Mouse (Mus musculus) liver, embryonic 11.5 days (tissue): ENCODE measurements around the gene Slc35a3. TPM values are rescaled to one million over a fixed set of nuclear protein-coding genes. Genes with fewer than 3 reads are reported as not detected.
A peak's percentile ranks its signal among the peaks of the same experiment; 100 is the strongest.

Experiments used
- ATAC-seq: fragments of 200-750 bp; cut with Nextera tagmentation; replicated peaks from 2 replicates; pipeline ENCODE4 v1.8.0; 2017; ENCODE audit warnings: moderate number of reproducible peaks, mild to moderate bottlenecking, moderate TSS enrichment, moderate library complexity; ENCODE audit not compliant: low FRiP score
- DNase-seq: peaks from one replicate; pipeline ENCODE4 v3.0.0-alpha.2; 2017; ENCODE audit warnings: low spot score
- H3K27ac ChIP-seq: fragments of 300-500 bp; sonication (generic); 2 replicates; pipeline ENCODE4 v1.5.1; 2014; ENCODE audit warnings: mild to moderate bottlenecking, low read depth, low read length, control low read depth
- H3K27me3 ChIP-seq: fragments of 300-500 bp; sonication (generic); replicated peaks from 2 replicates; pipeline ENCODE4 v1.6.1; 2014; ENCODE audit warnings: low read length, mixed read lengths; ENCODE audit not compliant: control insufficient read depth, insufficient read depth
- H3K36me3 ChIP-seq: fragments of 300-500 bp; sonication (generic); 2 replicates; pipeline ENCODE4 v1.6.1; 2014; ENCODE audit warnings: mild to moderate bottlenecking, low read length, moderate library complexity, mixed read lengths; ENCODE audit not compliant: control insufficient read depth, insufficient read depth
- H3K4me1 ChIP-seq: fragments of 300-500 bp; sonication (generic); replicated peaks from 2 replicates; pipeline ENCODE4 v1.6.1; 2014; ENCODE audit warnings: low read length, mixed read lengths; ENCODE audit not compliant: control insufficient read depth, insufficient read depth
- H3K4me2 ChIP-seq: fragments of 300-500 bp; sonication (generic); 2 replicates; pipeline ENCODE4 v1.6.1; 2014; ENCODE audit warnings: mild to moderate bottlenecking, control low read depth, moderate library complexity
- H3K4me3 ChIP-seq: fragments of 300-500 bp; sonication (generic); 2 replicates; pipeline ENCODE4 v1.5.1; 2014; ENCODE audit warnings: low read depth, low read length, control low read depth
- H3K9ac ChIP-seq: fragments of 300-500 bp; sonication (generic); 2 replicates; pipeline ENCODE4 v1.6.1; 2014; ENCODE audit warnings: low read depth, low read length, control low read depth
- H3K9me3 ChIP-seq: fragments of 300-500 bp; sonication (generic); 2 replicates; pipeline ENCODE4 v1.6.1; 2016; ENCODE audit warnings: low read length, inconsistent platforms, mixed read lengths; ENCODE audit not compliant: control insufficient read depth
- WGBS: fragments of 180-500 bp; shearing (Covaris S2); extraction: QIAGEN DNeasy Blood & Tissue Kit; methylation state at CpG from one replicate; pipeline ENCODE4 v1.1.7; 2014; 5-methylcytosine and 5-hydroxymethylcytosine counted together
- polyA plus RNA-seq: library from polyadenylated mRNA; unstranded; fragments of >200 nt; fragmentation: Nextera tagmentation; extraction: Ambion mirVana; gene quantifications from 2 replicates; pipeline ENCODE4 v1.2.1, GENCODE M21; 2014

The Slc35a3 gene
- polyA plus RNA-seq, 1 experiment from 2014 or later = 20.0 TPM

DNA sequence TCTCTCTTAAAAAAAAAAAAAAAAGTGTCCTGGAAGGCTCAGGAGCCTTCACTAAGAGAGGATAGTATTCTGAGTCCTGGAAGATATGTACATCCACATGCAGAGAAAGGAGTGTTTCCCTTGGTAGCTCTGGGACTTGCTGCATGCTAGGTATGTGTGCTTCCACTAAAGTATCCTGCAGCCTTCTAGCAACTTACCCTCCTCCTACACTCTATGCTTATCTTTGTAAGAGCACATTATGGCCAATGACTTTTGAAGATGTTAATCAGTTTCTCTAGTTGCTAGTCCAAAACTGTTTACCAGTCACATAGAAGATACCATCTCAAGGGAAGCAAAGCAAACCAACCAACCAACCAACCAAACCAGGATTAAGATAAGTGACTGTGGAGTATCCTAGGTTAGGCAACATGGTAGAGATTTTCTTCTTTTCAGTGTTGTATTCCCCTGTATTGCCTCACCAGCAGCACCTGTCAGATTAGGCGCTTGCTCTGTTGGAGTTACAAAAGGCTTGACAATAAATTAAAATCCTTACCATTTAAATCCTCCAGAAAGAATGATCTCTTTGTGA lies 6.9 kb downstream of the Slc35a3 start:
- DNase-seq (no peak), ATAC-seq (peak; percentile 58)
- no peaks in the 10 kb centered on the region for H3K27me3 ChIP-seq
- H3K36me3 ChIP-seq = no peaks in the 10 kb centered on the region; the same call in none of the 2 replicates
- H3K9me3 ChIP-seq = no peaks in the 10 kb centered on the region
- H3K4me2 ChIP-seq = no peak overlapping the region
- no peak overlapping the region for H3K9ac ChIP-seq
- WGBS = 79% methylated on average over 1 of the region's 1 CpGs
- H3K4me1 ChIP-seq = peaks cover 4% of the 10 kb centered on the region
- H3K27ac ChIP-seq = no peak overlapping the region
- no peak overlapping the region for H3K4me3 ChIP-seq

DNA sequence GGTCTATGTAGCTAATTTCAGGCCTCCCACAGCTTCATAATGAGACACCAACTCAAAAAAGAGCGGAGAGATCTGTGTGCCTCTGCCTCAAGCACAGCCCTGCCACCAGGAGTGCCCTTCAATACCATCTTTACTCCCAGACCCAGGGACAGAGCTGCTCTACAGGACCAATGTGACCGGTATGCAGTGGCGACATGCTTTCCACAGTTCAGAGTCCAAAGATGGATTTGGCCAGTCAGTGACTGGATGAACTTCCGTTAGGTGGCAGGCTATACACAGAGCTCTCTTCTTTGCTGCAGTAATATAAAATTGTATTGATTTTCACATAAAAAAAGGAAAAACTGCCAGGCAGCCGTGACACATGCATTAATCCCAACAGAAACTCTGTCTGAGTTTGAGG lies 8.8 kb downstream of the Slc35a3 start:
- ATAC-seq = no peak
- H3K27me3 ChIP-seq = no peaks in the 10 kb centered on the region
- WGBS = 89% methylated on average over 5 of the region's 5 CpGs
- H3K4me3 ChIP-seq = no peak overlapping the region
- no peaks in the 10 kb centered on the region; the same call in none of the 2 replicates for H3K36me3 ChIP-seq
- no peak overlapping the region for H3K4me2 ChIP-seq
- peaks cover 3% of the 10 kb centered on the region; the same call in 1 of the 2 replicates for H3K4me1 ChIP-seq
- no peak overlapping the region for H3K27ac ChIP-seq
- H3K9ac ChIP-seq = no peak overlapping the region
- H3K9me3 ChIP-seq = no peaks in the 10 kb centered on the region
- no peak for DNase-seq

DNA sequence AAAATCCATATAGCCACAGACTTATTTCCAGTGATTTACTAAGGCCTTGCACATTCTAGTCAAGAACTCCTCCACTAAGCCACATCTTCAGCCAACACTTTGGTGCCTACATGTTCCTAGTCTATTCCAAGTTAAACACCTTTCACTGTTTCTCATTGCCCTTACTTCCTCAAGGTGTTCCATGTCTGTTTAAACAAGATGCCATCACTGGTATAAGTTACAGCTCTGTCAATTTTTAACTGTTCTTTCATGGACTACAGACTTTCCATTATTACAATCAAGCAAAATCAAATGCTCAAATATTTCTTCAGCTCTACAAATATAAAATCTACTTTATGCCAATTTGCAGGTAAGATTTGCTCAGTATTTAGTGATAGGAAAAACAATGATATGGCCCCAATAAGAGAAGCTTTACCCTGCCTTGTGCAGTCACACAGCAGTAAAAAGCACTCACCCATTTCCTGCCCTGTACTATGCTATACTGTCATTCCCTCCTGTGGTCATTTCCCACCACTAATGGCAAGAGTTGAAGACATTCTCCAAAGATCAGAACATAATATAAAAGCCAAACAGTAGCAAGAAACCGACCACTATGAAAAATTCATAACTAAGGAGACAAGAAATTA lies 9.9 kb downstream of the Slc35a3 start:
- H3K36me3 ChIP-seq = no peaks in the 10 kb centered on the region; the same call in none of the 2 replicates
- ATAC-seq (no peak), DNase-seq (no peak)
- H3K4me1 ChIP-seq = peaks cover 3% of the 10 kb centered on the region; the same call in 1 of the 2 replicates
- H3K27me3 ChIP-seq = no peaks in the 10 kb centered on the region
- H3K27ac ChIP-seq = no peak overlapping the region
- no peaks in the 10 kb centered on the region for H3K9me3 ChIP-seq
- no peak overlapping the region for H3K9ac ChIP-seq
- 76% methylated on average over 1 of the region's 1 CpGs for WGBS
- no peak overlapping the region for H3K4me2 ChIP-seq
- no peak overlapping the region for H3K4me3 ChIP-seq

DNA sequence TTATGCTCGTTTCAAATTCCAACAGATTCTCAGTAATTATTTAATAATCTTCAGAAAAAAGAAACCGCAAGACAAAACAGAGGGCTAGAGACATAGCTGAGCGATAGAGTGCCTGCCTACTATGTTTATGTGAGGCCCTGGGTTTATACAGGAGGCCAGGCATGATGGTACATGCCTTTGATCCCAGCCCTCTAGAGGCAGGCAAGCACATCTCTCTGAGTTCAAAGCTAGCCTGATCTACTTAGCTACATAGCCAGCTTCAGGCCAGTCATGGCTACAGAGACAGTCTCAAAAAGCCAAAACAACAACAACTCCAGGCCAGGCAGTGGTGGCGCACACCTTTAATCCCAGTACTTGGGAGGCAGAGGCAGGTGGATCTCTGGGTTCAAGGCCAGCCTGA lies 11.0 kb downstream of the Slc35a3 start:
- H3K36me3 ChIP-seq = no peaks in the 10 kb centered on the region; the same call in 1 of the 2 replicates
- H3K4me1 ChIP-seq = peaks cover 3% of the 10 kb centered on the region; the same call in 1 of the 2 replicates
- H3K4me2 ChIP-seq = no peak overlapping the region
- H3K9me3 ChIP-seq = no peaks in the 10 kb centered on the region
- ATAC-seq (no peak), DNase-seq (no peak)
- no peak overlapping the region for H3K9ac ChIP-seq
- no peak overlapping the region for H3K4me3 ChIP-seq
- H3K27ac ChIP-seq = no peak overlapping the region
- H3K27me3 ChIP-seq = no peaks in the 10 kb centered on the region
- WGBS = 89% methylated on average over 4 of the region's 4 CpGs

DNA sequence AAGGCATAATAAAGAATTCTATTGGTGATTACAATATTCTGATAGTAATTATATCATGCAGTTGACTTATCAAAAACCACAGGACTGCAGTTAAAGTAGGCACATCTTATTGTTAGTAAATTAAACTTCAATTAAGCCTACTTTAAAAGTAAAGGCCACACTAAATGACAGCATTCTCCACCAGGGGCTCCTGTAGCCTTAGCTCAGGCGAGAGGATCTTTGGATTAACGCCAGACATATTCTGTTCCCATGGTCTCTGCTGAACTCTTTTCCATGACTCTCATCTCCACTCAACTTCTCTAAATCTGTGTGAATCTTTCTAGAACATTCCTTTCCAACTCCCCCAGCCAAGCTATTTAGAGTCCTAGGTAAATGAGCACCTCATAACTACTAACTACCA lies 13.8 kb downstream of the Slc35a3 start:
- Histone ChIP-seq H3K9ac (no peak overlapping the region), H3K4me2 (no peak overlapping the region), H3K4me1 (peaks cover 18% of the 10 kb centered on the region), H3K27me3 (no peaks in the 10 kb centered on the region), H3K4me3 (no peak overlapping the region), H3K27ac (no peak overlapping the region), H3K9me3 (no peaks in the 10 kb centered on the region), H3K36me3 (no peaks in the 10 kb centered on the region; the same call in 1 of the 2 replicates)
- WGBS = 84% methylated on average over 2 of the region's 2 CpGs
- no peak for DNase-seq
- no peak for ATAC-seq

DNA sequence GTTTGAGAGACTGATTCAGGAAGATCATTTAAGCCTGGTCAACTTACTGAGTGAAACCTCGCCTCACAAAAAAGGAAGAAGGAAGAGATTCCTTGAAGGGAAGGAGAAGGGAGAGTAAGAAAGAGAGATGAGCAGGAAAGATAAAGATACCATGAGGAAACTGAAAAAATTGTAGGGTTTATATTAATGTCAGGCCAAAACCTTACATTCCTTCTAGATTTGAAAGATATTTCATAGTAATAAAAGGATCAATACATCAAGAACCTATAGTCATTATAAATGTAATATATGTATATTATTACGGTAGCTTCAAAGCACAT lies 17.0 kb downstream of the Slc35a3 start:
- Histone ChIP-seq H3K36me3 (no peaks in the 10 kb centered on the region; the same call in 1 of the 2 replicates), H3K4me2 (peak overlapping the region; percentile 37; the same call in 1 of the 2 replicates), H3K27ac (peak overlapping the region; percentile 65; the same call in 1 of the 2 replicates), H3K9ac (no peak overlapping the region; the same call in 1 of the 2 replicates), H3K4me1 (peaks cover 21% of the 10 kb centered on the region), H3K9me3 (no peaks in the 10 kb centered on the region), H3K27me3 (no peaks in the 10 kb centered on the region), H3K4me3 (no peak overlapping the region)
- ATAC-seq (no peak), DNase-seq (no peak)
- WGBS = 66% methylated on average over 2 of the region's 2 CpGs

DNA sequence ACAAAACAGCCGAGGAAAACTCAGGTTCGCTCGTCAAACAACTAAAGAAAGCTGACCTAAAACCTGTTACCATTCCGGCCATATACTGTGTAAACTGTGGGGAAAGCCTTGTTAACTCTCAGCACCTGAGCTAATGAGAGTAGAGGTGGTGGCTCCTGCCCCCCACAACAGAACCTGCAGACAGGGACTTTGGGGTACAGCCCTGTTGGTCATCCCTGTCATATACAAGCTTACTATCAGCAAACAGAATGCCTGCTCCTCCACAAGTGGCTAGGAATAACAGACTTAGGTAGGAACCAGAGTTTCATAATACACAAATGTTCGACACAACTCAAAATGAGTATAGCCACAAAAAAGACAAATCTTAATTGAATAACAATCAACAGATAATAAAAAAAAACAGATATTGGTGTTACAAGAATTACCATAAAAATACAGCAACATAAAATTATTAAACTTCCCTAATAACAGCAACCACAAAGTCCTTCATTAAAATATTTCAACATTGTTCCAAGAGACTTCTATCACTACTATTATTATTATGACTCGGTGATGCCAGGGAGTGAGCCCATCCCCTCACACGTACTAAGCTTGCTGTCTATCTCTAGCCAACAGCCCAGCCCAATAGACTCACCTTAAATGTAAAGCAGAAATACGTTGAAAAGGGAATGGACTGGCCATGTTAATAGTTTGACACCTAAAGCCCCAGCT lies 17.5 kb downstream of the Slc35a3 start:
- ATAC-seq (peak; percentile 72), DNase-seq (no peak)
- peak overlapping the region; percentile 28 for H3K9ac ChIP-seq
- H3K36me3 ChIP-seq = no peaks in the 10 kb centered on the region; the same call in 1 of the 2 replicates
- 61% methylated on average over 8 of the region's 8 CpGs for WGBS
- peak overlapping the region; percentile 65 for H3K4me2 ChIP-seq
- no peaks in the 10 kb centered on the region for H3K27me3 ChIP-seq
- H3K4me1 ChIP-seq = peaks cover 21% of the 10 kb centered on the region
- no peaks in the 10 kb centered on the region for H3K9me3 ChIP-seq
- peak overlapping the region; percentile 13; the same call in 1 of the 2 replicates for H3K4me3 ChIP-seq
- H3K27ac ChIP-seq = peak overlapping the region; percentile 90

DNA sequence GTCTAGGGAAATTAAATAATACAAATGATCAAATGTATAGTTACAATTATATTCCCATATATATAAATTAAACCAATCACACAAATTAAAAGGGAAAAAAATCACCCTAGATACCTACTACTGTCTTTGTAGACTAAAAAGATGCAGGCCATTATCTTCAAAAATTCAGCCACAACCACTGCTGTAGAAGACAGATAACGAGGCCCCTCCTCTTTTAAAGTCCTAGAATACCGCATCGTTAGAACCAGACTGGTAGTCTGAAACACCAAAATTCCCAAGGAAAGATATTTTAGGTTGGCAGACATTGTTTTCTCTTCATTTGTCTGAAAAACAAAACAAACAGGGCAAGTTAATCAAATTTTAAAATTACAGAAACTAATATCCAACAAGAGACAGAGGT lies 18.3 kb downstream of the Slc35a3 start:
- no peaks in the 10 kb centered on the region for H3K9me3 ChIP-seq
- H3K4me1 ChIP-seq = peaks cover 21% of the 10 kb centered on the region
- H3K4me3 ChIP-seq = peak overlapping the region; percentile 13; the same call in 1 of the 2 replicates
- 43% methylated on average over 3 of the region's 3 CpGs for WGBS
- no peaks in the 10 kb centered on the region; the same call in 1 of the 2 replicates for H3K36me3 ChIP-seq
- peak overlapping the region; percentile 65 for H3K4me2 ChIP-seq
- H3K27ac ChIP-seq = peak overlapping the region; percentile 90
- H3K27me3 ChIP-seq = no peaks in the 10 kb centered on the region
- no peak for DNase-seq
- ATAC-seq = peak; percentile 86
- peak overlapping the region; percentile 28; the same call in 1 of the 2 replicates for H3K9ac ChIP-seq
